Mouse (Mus musculus) adrenal gland, adult 18-20 months (tissue): ENCODE results near the gene 4930426L09Rik. TPM values are rescaled to one million over a fixed set of nuclear protein-coding genes. Genes with fewer than 3 reads are reported as not detected.

Experiments used
- DNase-seq, 2 experiments: peaks; one replicate each; pipeline ENCODE4 v3.0.0; 2021 to 2022; ENCODE audit warnings: low spot score in 2 of 2
- total RNA-seq, 2 experiments: library from RNA; stranded (reverse); gene quantifications; 1 replicate in 1 of 2; 2 replicates in 1 of 2; pipeline ENCODE4 v1.2.3; 2021

4930426L09Rik gene
- total RNA-seq, 2 experiments from 2014 or later = 0.96 to 1.2 TPM

DNA sequence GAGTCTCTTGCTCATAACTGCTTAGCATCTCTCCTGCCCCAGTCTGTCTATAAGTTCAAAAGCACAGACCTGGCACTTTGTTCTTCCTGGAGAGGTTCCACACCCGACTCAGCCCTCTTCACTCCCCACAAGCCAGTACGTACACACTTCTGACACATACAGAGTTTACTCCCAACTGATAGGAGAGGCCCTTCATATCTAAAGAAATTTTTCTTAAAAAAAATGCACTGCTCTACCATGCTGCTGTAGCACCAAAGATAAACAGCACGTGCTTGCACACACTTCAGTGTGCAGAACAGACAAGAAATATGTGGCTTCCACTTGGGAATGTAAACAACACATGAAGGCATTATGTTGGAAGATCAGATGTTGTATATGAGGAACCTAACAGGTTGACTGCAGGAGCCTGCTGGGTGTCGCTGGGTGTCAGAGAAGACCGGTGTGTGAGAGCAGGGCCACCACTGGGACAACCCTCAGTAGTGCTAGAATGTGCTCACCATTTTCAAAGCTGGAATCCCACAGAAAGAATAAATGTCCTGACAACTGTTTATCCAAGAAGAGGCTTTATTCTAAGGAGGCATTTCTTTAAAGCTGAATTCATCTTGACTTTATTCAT, 29.0 kb upstream of the 4930426L09Rik start:
- no peak for DNase-seq

DNA sequence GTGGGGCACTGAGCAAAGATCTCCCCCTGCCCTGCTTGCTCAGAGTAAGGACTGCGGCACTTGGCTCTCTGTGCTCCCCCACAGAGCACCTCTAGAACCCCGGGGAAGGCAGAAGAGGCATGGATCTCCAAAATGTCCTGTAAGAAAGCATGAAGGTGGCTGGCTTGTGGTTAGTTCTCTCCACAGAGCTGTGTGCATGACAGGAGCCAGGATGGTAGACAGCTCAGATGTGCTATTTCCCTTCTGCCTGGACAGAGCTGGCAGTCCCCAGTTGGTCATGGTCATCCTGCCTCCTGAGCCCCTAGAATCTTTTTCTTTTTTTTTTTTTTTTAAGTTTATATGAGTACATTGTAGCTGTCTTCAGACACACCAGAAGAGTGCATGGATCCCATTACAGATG, 27.7 kb upstream of the 4930426L09Rik start:
- no peak for DNase-seq

- no peak for DNase-seq
Observed at GRCm38 (mm10) chr2:18971564-18971963, 26.6 kb upstream of the 4930426L09Rik start.

- DNase-seq = no peak
Observed at GRCm38 (mm10) chr2:18974882-18975645, 23.1 kb upstream of the 4930426L09Rik start.

GRCm38 (mm10) chr2:18976175-18976574, 22.0 kb upstream of the 4930426L09Rik start:
- no peak for DNase-seq

- no peak for DNase-seq
Observed at GRCm38 (mm10) chr2:18977201-18977805, 20.8 kb upstream of the 4930426L09Rik start.

GRCm38 (mm10) chr2:18979046-18979445, 19.1 kb upstream of the 4930426L09Rik start:
- DNase-seq = no peak

GRCm38 (mm10) chr2:18979675-18980074, 18.5 kb upstream of the 4930426L09Rik start:
- DNase-seq = no peak

- no peak for DNase-seq
Observed at GRCm38 (mm10) chr2:18982581-18982980, 15.6 kb upstream of the 4930426L09Rik start.

GRCm38 (mm10) chr2:18983546-18983945, 14.6 kb upstream of the 4930426L09Rik start:
- DNase-seq = no peak

DNA sequence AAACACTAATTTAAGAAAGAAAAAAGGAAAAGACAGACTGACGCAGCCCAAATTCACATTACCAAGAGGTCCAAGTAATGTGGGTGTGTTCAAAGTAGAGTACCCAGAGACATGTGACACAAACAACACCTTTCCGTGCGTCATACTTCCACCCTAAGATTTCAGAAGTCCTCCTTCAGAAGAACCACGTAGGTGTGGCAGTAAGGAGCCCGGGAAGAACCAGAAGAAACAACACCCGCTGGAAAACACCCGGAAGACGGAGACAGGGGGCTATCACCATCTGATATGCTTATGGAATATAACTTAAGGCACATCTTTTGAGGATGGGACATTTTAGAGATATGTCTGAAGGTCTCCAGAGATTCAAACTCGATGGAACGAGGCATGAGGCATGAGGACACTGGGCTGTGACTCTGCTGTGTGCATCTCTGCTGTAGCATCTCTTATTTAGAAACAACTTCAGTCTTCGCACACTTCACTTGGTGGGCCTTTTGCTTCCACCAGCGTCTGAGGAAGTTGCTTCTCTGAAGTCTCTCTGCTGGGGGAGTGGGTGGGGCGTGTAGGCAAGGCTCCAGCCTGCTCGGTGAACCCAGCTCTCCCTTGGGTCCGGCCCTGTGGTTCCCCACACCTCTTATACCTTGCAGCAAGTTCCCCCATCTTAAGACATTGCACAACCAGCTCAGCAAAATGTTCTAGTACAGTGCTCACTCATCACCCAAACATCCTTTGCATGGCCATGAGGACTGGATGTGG, 13.9 kb upstream of the 4930426L09Rik start:
- no peak for DNase-seq

- DNase-seq = no peak
Observed at GRCm38 (mm10) chr2:18985506-18985905, 12.6 kb upstream of the 4930426L09Rik start.

DNA sequence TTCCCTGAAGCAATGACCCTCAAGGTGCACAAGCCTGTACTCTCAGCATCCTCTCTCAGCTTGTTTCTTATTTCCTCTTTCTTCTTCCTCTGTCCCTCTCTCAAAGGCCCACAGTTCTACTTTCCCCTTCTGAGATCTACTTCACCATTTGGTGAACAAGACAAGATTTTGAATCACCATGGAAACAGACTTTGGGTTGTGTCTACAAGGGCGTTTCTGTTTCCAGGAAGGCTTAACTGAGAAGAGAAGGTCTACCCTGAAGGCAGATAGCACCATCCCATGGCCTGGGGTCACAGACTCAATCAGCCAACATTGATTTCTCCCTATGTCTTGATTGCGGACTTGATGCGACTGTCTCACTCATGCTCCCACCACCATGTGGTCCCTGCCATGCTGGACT, 9.3 kb upstream of the 4930426L09Rik start:
- DNase-seq = no peak

DNA sequence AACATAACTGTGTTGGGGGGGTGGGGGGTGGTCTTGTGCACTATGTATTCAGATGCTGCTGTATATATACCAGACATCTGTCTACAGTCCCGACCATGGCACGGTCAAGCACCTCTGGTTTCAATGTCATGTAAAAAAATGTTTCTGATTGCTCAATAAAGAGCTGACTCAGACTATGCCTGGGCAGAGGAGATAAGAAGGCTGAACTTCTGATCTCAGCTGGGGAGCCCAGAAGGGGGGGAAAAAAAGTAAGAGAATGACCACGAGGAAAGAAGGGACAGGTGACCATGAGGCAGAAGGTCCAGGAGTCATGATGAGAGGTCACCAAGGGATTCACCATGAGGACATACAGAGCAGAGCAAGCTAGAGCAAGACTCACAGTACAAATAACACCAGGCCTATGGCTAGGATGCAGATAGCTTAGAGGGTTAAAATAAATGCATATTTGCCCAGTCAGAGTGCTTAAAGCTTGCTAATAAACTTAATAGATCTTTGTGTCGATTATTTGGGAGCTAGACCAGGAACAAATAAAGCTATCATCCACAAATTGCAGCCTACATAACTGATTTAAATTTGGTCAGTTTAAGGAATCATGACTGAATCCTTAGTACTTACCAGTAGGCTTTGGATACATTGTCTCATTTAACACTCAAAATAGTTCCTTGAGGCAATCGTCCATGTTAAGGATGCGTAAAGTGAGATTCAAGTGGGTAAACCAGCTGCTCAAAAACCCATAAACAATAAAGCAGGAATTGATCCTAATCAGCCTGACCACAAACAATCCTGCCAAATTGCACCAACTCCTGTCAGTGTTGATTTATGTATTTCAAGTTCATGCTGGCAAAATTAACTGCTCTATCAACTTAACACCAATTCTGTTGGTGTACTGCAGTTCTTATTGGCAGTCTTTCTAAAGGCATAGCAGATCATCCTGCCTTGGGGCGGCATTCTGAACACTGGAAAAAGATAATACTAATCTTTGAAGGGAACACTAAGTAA, 5.3 kb upstream of the 4930426L09Rik start:
- DNase-seq = no peak

- DNase-seq = peak; percentile 36 to 39
Observed at GRCm38 (mm10) chr2:18996451-18997211, 1.5 kb upstream of the 4930426L09Rik start.

DNA sequence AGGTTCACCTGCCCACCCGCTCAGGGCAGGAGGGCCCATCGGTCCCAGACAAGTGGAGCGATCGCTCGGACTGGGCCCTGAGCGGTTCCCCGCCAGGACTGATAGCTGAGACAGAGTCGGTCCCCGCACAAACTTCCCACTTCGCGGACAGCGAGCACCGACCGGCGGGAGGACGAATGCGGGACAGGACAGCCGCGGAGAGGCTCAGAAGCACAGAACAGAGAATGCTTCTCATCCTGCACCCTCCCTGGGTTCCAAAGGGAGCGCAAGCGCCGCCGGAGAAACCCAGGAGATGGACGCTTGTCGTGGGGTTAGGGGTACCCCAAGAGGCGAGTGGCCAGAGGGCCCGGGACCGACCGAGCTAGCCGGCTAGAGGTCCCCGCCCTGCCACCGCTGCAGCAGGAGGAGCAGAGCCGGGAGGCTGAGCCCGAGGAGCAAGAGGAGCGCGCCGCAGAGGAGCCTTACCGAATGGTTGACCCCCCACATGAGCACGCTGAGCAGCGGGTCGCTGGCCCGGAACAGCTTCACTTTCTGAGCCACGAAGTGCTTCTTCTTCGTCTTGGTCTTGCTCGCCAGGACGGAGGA, 664 bp upstream of the 4930426L09Rik start:
- peak; percentile 62 to 64 for DNase-seq

DNA sequence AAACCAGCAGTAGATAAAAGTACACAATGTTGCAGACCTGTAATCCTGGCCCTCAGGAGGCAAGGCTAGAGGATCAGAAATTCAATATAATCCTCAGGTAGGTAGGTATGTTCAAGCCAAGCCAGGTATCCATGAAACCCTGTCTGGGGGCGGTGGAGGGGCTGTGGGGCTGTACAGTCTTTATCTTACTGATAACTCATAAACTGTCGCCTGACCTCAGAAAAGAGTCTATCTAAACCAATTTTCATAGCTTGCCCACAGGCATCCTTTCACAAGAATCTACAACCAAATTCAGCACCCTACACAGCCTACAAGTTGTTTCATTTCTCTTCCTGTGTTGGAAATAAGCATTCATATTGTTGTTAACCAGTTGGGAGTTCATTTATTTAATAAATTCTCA, 1.3 kb downstream of the 4930426L09Rik start:
- no peak for DNase-seq

DNA sequence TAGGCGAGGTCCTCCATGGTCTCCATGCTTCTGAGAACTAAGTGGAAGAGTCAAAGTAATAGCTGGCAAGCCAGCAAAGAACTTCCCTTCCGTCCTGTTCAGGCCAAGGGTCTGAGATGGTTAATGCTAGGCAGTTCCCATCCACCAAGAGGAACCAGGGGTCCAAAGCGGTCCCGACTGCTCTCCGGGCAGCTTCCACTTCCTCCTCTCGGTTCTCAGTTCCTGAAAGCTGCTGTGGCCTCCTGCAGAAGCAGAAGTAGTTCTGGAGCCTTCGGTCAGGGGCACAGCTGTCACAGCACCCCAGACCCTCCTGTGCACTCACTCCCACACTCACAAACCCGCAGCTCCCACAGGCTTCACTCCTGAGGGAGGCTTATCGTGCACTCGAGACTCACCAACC, 6.7 kb downstream of the 4930426L09Rik start:
- no peak for DNase-seq

DNA sequence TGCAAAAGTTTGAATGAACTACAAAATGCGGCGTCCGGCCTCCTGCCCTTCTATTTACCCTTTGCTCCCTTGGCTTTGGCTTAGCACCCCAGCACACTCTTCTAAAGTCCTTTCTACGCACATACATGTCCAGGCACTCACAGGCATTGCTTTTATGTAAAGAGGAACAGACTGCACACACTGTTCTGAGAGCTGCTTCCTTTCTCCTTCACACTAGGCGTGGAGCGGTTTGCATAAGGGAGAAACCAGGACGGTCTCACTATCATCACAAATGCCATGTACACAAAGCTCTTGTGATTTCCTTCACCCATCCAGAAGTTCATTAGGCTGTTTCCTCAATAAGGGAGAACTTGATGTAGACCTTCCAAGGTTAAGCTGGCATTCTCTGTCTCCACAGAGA, 8.0 kb downstream of the 4930426L09Rik start:
- DNase-seq = no peak
